Comparison of ENCODE assay signal across 11 mouse cellular contexts in genomic region chr2:35208931-35209665, GRCm38 (mm10). TPM values are rescaled to one million over a fixed set of nuclear protein-coding genes. Genes with fewer than 3 reads are reported as not detected.
DNase-seq lines count a peak whose midpoint lies in the region.
"Had no signal": no experiment of that assay in that cellular context is flagged by ENCODE, and none has a peak within 500 bp of the region (broad histone marks: within the 10 kb centered on the region; RNA-seq: fewer than 3 reads in every experiment).

No protein-coding gene starts in this region.

- peak; percentile 21 for DNase-seq in lung, postnatal 25 days (ENCODE audit: low spot score)
- DNase-seq in lung, postnatal 10 days = no peak
- peak; percentile 34 for DNase-seq in CD4-positive helper T cell, adult 2 months (ENCODE audit: low read depth, low spot score)
- peak; percentile 39 for DNase-seq in brain, adult 2 months (ENCODE audit: low read depth, low spot score)
- DNase-seq in naive thymus-derived CD4-positive, alpha-beta T cell, adult 2 months (ENCODE audit: low read depth) = peak; percentile 55
- DNase-seq in left cerebral cortex, postnatal 14 days (ENCODE audit: low spot score in 2 of 2) = no peak
- DNase-seq in retina, postnatal 1 day = no peak
- DNase-seq in embryo, embryonic 10.5 days (ENCODE audit: low spot score) = no peak
- DNase-seq: adrenal gland, adult 8-10 months; cerebellum, adult 9-11 months; kidney, adult 8-10 months had no signal

- intact Hi-C loops in left cerebral cortex, postnatal 14 days (cut with DNase I) = no loop called here

RNA-seq across cellular contexts. Expression of gene Rab14, which starts 8.2 kb away (rescaled TPM):
- 100 to 1,000 TPM; 229 to 234 TPM for total RNA-seq in left cerebral cortex, postnatal 14 days (2021)

RNA-seq across cellular contexts. Expression of gene Gsn, which starts 47.1 kb away (rescaled TPM):
- 10 to 100 TPM; 49.4 to 81.5 TPM for total RNA-seq in left cerebral cortex, postnatal 14 days (2021)

Comparison
In these comparisons a context has a peak if more than half of its experiments do, and no peak if none do; other contexts are left out.
1. DNase-seq: peak in lung, postnatal 25 days (single experiment), CD4-positive helper T cell, adult 2 months (single experiment), brain, adult 2 months (single experiment) and naive thymus-derived CD4-positive, alpha-beta T cell, adult 2 months (single experiment); none in lung, postnatal 10 days (single experiment), left cerebral cortex, postnatal 14 days (0 of 2), retina, postnatal 1 day (single experiment) and embryo, embryonic 10.5 days (single experiment).